Mouse (Mus musculus) liver, adult 2 months (tissue): Measurements from ENCODE around the gene Cd79a.

Experiments
- CTCF ChIP-seq: fragments of 200-500 bp; IDR thresholded peaks from 2 replicates; pipeline ENCODE4 v1.5.1; 2011; ENCODE audit warnings: low read depth, low read length, control low read depth
- POLR2A ChIP-seq: fragments of 200-500 bp; IDR thresholded peaks from 2 replicates; pipeline ENCODE4 v1.6.1; 2011; ENCODE audit warnings: low read length, control low read depth; ENCODE audit not compliant: insufficient read depth; ENCODE audit errors: extremely low read depth

DNA sequence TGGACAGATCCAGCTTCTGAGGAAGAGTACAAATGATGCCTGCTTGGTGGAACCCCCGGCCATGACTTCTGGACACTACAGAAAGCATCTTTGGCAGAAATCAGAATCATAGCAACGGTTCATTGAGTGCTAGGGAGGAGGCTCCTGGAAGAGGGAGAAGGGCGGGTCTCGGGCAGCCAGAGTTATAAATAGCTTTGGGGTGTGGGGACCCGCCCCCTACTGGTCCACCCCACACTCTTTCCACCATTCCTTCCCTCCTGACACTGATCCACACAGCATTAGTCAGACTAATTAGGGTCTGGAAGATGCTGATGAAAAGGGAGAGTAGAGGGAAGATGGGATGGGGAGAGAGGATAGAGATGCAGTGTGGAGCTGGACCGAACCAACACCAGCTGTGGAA, 9.4 kb downstream of the Cd79a start:
- TF ChIP-seq CTCF (no peak), POLR2A (no peak)
